Mouse (Mus musculus) CH12F3 (cell line): Measurements from ENCODE around the gene Ldhd.

Experiments
- in situ Hi-C: fragments of 300-500 bp; cut with MboI; formaldehyde crosslinking; loops from 2 replicates; pipeline ENCODE4 v1.14.3; 2020; ENCODE audit warnings: low sequenced_read_pairs

Gene Ldhd

GRCm38 (mm10) chr8:111595712-111596484 is 34.3 kb downstream of the Ldhd start:
- in situ Hi-C loops, result no loop called here

GRCm38 (mm10) chr8:111594951-111595350 is 35.2 kb downstream of the Ldhd start:
- in situ Hi-C loops, result no loop called here

GRCm38 (mm10) chr8:111594044-111594840 is 35.9 kb downstream of the Ldhd start:
- in situ Hi-C loops, result no loop called here

GRCm38 (mm10) chr8:111592390-111592910 is 37.7 kb downstream of the Ldhd start:
- in situ Hi-C loops, result no loop called here

GRCm38 (mm10) chr8:111591176-111591575 is 39.0 kb downstream of the Ldhd start:
- in situ Hi-C loops, result no loop called here

DNA sequence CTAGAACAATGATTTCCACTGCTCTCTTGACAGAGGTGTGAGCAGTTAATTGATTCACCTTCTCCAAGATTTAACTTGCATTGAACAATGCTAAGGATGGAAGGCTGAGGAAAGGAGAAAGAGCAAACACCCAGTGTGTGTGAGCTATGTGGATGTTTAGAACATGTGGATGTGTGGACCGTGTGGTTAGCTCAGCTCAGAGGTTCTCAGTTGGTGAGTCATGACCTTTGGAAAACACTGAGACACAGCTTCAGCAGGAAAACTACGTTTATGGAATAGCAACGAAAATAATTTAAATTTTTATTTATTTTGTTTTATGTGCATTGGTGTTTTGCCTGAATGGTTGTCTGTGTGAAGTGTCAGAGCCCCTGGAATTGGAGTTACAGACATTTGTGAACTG is 40.0 kb downstream of the Ldhd start:
- in situ Hi-C loops, result no loop called here

GRCm38 (mm10) chr8:111588336-111588735 is 41.8 kb downstream of the Ldhd start:
- in situ Hi-C loops, result no loop called here

GRCm38 (mm10) chr8:111587545-111588094 is 42.6 kb downstream of the Ldhd start:
- in situ Hi-C loops, result no loop called here

DNA sequence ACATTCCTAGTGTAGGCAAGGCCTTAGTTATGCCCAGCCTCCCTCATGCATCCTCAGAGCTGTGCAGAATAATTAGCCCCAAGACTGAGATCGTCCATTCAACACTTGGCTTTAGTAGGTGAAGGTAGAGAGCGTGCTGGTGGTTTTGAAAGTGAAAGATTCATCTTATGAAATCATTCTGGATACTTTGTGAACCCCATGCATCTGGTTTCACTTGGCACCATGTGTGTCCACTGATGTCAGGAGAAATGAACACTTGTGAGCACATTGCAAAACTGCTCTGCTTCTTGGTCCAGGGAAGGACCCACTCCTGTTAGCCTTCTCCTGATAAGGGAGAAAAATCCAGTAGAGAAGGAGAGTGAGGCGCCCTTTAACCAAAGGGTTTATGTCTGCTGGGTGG is 45.2 kb downstream of the Ldhd start:
- in situ Hi-C loops, result no loop called here

- in situ Hi-C loops, result no loop called here
Observed at GRCm38 (mm10) chr8:111582386-111582785, 47.8 kb downstream of the Ldhd start.

DNA sequence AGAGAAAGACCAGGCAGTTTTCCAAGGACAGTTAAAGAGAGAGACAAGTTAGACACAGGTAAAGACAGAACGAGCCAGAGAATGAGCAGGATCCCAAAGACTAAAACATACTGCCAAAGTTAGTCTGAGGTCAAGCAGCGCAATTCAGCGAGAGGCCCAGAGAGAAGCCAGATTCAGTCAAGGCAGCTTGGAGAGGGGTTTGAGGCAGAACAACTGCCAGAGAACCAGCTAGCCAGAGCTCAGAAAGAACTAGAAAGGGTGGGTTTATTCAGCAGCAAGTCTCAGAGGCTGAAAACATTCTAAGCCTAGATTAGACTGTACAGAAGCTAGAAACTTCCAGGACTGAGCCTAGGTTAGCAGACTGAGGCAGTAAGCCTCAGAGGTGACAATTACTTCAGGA is 49.9 kb downstream of the Ldhd start:
- in situ Hi-C loops, result no loop called here

GRCm38 (mm10) chr8:111579318-111579717 is 50.9 kb downstream of the Ldhd start:
- in situ Hi-C loops, result no loop called here

DNA sequence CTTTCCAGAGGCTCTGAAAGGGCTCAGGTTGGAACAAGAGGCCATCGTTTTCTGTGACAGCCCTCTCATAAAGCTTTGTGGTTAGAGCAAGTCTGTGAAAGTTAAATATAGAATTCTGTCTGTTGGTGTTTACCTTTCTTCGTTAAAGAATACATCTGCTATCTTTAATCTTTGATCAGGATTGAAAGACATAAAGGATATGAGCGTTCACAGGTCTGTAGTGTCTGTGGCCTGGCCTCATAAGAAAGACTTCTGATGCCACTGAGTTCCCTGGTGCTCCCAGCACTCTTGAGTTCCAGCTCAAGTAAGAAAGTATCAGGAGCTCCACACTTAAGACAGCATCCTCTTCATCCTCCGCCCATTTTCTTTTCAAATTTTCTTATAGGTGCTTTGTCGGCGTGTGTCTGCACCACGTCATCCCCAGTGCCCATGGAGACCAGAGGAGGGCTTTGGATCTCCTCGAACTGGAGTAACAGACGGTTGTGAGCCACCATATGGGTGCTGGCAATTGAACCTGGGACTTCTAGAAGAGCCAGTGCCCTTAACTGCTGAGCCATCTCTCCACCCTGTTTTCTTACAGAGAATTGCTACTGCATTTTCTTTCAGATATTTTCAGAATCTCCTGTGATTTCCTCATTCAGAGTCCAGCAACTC is 52.2 kb downstream of the Ldhd start:
- in situ Hi-C loops, result no loop called here

DNA sequence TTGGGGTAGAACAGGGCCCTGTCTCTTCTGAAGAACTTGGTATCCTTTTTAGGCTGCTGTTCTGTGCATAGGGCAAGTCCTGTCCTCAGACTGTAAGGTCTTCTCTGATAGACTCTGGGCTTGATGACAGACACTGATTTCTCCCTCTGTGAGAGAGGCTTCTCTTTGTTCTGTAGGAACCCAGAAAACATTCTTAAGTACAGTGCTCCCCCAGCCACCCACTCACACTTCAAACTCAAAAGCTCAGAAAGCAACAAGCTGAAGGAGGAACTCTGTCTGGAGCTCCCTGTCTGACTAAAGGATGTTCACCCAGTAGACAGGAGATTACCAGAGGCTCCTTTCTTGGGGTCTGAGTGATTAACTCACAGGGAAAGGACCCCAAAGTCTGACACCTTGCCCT is 53.7 kb downstream of the Ldhd start:
- in situ Hi-C loops, result no loop called here

DNA sequence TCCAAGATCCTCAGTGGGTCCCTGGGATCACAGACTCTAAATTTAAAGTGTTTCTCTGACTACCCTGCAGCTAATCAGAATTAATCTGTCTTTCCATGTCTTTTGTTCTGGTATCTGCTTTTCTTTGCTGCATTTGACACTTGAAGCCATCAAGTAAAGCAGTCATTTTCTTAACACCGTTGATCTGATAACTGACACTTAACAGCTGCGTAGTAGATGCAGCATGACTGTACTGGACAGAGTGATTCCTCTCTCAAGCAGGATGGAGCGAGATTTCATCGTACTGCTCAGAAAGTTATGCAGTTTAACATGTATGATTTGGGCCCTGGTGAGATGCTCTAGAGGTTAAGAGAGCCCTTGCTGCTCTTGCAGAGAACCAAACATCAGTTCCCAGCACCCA is 54.7 kb downstream of the Ldhd start:
- in situ Hi-C loops, result no loop called here

GRCm38 (mm10) chr8:111574016-111574415 is 56.2 kb downstream of the Ldhd start:
- in situ Hi-C loops, result no loop called here
